Mouse (Mus musculus) cerebellum, postnatal 36 days (tissue): Measurements from ENCODE around the gene Snx3.

Experiments
- DNase-seq, 2 experiments: peaks; one replicate each; pipeline ENCODE4 v3.0.0; 2021 to 2022; ENCODE audit warnings: mixed read lengths in 2 of 2

Gene Snx3

GRCm38 (mm10) chr10:42510141-42510540 lies 8.3 kb downstream of the Snx3 start:
- DNase-seq, result no peak

- no peak for DNase-seq
Measured at GRCm38 (mm10) chr10:42511184-42512135, 9.6 kb downstream of the Snx3 start.

DNA sequence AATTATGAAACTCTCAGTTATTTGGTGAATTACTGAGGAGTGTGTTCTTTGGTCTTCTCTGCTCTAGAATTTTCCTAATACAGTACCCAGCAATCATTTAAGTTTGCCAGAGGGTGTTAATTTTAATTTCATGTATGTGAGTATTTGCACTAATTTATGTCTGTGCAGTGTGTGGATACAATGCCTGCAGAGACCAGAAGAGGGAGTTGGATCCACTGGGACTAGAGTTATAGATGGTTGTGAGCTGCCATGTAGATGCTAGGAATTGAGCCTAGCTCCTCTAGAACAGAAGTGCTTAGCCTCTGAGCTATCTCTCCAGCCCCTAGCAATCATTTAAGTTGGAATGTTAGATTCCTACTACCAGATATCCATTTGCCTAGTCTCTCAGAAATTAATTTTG lies 12.3 kb downstream of the Snx3 start:
- DNase-seq, result no peak

DNA sequence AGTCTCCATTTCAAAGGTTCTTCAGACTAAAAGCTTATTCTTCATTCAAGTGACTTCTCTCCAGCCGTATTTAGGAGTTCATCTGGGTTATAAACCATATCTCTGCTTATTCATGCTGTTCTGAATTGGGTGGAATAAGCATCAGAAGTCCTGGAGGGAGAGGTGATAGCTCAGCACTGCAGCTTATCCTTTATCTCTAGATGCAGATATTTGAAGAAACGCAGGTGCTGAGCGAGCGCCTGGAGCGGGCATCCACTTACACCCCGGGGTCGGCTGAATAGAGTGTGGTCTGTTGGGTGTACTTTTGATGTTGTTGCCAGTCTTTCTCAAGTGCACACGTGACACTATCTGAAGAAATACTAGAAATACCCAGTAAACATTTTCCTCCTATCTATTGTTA lies 16.5 kb downstream of the Snx3 start:
- no peak for DNase-seq

GRCm38 (mm10) chr10:42521315-42521981 lies 19.6 kb downstream of the Snx3 start:
- DNase-seq, result no peak

DNA sequence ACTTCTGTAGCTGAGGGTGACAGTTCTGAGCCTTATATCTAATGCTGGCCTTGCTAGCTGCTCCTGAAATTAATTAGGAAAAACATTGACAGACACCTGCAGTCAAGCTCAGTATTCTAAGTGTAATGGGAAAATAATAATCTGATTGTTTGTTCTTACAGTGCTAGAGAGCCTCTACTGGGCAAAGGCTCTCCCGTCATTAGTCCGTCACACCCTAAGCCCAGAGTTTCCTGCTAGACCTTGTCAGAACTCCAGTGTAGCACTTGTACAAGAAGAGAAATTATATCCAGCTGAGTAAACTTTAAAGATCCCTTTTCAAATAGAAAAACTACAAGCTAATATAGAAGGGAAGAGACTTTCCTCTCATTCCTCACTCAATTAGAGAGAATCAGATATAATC lies 21.1 kb downstream of the Snx3 start:
- no peak for DNase-seq

- DNase-seq, result no peak
Measured at GRCm38 (mm10) chr10:42523556-42524162, 21.8 kb downstream of the Snx3 start.

- DNase-seq, result no peak
Measured at GRCm38 (mm10) chr10:42525682-42526081, 23.9 kb downstream of the Snx3 start.

DNA sequence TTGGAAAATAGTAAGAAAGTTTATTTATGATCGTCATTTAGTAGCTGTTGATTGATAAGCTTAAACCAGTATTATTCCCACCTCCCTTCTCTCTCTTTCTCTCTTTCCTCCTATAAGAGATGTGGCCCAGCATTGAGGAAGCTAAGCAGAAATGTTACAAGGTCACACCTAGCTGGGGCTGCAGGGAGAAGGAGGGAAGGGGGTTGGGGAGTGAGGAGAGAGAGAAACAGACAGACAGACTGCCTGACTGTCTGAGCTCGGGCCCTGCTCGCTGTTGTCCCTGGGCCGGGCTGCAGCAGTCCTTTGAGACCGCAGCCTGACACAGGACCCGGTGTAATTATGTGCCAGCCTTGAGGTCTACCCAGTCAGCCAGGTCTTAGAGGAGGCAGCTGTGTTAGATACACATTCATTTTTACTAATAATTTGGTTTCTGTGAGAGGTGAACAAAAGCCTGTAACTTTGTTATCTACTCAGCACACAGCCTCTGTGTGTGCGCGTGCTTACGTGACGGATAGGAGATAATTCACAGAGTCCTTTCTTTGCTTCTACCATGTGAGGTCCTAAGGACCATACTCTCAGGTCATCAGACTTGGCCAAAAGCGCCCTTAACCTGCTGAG lies 32.1 kb downstream of the Snx3 start:
- no peak for DNase-seq

DNA sequence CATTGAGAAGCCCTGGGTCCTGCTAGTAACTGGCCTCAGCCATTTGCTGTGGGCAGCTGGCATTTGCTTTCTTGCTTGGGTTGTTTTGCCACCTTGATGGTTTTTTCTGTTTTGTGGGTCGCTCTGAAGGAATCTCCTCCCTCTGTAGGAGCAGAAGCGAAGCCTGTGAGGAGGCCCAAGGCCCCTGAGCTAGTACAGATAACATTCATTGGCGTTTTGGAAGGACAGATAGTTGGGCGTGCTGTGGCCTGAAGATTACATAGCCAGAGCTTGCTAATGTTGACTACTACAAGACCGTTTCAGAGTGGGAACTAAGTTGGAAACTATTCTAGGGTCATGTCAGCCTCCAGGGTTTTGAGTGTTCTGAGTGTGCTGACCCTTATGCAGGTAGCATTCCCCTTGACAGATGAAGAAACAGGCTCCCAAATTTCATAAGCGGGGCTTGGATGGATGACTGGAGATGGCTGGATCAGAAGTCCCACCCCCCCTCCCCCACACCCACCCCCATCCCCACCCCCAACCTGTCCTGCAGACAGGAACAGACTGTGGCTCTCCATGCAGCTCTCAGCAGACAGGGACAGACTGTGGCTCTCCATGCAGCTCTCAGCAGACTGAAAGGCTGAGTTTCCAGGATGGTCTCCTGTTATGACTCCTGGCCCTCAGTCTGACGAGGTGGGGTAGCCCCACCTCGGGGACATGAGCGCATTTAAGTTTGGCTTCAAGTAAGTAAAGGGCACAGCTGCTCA lies 35.9 kb downstream of the Snx3 start:
- no peak for DNase-seq

DNA sequence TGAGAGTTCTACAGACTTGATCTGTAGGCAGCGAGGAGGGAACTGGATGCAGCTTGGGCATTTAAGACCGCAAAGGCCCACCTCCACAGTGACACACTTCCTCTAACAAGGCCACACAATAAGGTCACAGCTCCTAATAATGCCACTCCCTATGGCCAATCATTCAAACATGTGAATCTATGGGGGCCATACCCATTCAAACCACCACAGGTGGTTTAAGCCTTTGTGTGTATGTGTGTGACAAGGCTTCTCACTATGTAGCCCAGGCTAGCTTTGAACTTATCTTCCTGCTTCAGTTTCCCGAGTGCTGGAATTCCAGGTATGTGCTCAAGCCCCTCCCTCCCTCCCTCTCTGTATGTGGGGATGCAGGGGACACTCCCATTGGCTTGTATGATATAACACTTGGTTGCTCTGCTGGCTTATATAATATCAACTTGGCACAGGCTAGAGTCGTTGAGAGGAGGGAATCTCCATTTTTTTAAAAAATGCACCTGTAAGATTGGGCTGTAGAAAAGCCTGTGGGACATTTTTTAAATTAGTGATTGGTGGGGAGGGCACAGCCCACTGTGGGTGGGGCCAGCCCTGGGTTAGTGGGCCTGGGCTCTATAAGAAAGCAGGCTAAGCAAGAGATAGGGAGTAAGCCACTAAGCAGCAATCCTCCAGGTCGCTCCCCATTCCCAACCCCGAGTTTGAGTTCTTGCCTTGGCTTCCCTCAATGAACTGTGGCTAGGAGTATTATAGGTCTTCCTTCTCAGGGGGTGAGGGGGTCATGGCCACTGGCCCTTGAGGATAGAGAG lies 44.1 kb downstream of the Snx3 start:
- DNase-seq, result no peak

DNA sequence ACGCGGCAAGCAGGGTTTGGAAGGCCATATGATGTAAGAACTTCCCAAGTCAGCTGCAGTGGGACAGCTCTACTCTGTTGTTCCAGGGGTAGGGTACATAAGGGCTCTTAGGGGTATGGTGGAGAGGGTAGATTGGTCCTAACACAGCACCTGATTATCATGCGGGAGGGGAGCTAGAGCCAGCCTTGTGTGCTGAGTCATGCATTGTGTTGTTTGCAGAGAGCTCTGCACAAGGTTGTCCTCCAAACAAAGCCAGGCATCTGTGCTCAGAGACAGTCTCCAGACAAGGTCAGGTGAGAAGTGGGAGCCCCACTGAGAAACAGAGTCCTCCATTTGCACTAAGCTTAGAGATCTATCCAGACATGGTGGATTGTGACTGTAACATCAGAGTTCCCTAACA lies 44.7 kb downstream of the Snx3 start:
- DNase-seq, result no peak

- DNase-seq, result no peak
Measured at GRCm38 (mm10) chr10:42559581-42560200, 57.9 kb downstream of the Snx3 start.

DNA sequence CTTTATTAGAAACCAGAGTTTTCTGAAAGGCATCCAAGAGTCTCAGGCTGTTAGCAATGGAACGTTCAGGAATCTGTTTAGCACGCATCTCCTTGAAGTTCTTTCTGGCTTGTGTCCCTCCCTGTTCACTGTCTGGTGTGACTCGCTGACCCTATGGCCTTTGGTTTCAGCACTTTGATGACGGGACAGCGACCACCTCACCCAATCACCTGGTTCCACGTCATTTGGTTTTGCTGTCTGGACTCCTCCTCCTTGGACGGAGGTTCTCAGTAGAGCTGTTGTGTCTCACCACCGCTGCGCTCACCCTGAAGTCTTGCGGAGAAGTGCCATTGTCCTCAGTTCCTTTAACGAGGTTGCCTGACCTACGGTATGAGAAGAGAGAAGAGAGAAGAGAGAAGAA lies 60.4 kb downstream of the Snx3 start:
- no peak for DNase-seq

- DNase-seq, result no peak
Measured at GRCm38 (mm10) chr10:42572567-42572966, 70.7 kb downstream of the Snx3 start.

GRCm38 (mm10) chr10:42572971-42573370 lies 71.1 kb downstream of the Snx3 start:
- no peak for DNase-seq

DNA sequence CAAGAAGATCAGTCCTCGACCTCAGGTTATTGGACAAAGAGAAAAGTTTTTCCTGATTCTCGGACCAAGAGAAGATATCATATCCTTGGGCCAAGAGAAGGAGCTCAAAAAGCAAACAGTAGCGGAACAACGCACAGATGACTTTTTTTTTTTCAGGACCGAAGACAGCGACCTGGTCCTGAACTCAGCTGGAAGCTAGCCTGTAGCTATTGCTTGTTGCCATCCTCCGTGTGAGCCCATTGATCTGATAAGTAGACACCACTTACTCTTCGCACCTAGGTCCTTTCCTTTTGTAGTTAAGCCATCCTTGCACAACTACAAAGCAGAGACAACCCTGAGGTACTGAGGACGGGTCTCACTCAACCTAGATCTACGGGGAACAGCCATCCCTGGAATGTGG lies 72.8 kb downstream of the Snx3 start:
- no peak for DNase-seq

DNA sequence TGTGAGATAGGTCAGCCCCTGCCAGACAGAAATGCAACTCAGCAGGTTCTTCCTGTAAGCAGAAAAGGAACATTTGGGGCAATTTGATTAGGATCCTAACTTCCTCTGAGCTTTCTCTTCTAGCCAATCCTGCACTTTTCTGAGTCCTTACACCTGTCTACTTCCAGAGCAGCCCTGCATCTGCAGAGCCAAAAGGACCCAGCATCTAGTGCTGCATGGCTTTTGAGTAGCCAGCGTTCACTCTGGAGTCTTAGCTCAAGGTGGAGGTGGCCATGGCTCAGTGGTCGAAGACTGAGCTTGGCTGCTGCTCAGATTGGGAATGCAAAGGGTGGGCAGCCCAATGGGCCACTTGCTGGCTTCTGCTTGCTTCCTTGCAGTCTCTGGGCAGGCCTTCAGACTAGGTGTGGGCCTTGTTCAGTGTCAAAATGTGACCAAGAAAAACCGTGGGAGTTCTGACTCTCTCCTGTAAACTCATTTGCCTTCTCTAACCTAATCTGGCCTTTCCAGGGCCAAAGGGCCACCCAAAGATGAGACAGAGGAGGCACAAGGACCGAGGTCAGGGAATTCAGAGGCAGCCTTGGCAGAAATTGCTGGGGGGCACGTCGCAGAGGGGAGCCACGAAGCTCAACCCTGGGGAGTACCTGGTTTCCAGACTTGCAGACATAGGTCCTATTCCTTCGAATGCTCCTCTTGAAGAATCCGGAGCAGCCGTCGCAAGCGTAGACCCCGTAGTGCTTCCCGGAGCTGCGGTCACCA lies 75.9 kb downstream of the Snx3 start:
- DNase-seq, result no peak

DNA sequence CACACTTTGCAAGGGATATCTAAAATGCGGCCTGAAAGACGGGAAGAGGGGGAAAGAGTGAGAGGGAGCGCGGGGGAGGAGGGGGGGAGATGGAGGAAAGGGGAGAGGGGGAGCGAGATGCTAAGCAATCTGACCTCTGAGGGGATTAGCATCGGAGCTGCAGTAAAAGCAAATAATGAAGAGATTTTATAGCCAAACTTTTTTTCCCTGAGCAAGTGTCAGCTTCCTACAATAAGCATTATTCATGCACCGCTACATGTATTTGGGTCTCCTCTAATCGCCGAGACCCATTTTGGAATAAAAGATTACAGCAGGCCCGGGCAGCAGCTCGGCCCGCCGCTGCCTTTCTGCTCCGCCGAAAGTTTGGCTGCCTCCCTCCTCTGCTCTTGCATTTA lies 76.4 kb downstream of the Snx3 start:
- DNase-seq, result no peak

DNA sequence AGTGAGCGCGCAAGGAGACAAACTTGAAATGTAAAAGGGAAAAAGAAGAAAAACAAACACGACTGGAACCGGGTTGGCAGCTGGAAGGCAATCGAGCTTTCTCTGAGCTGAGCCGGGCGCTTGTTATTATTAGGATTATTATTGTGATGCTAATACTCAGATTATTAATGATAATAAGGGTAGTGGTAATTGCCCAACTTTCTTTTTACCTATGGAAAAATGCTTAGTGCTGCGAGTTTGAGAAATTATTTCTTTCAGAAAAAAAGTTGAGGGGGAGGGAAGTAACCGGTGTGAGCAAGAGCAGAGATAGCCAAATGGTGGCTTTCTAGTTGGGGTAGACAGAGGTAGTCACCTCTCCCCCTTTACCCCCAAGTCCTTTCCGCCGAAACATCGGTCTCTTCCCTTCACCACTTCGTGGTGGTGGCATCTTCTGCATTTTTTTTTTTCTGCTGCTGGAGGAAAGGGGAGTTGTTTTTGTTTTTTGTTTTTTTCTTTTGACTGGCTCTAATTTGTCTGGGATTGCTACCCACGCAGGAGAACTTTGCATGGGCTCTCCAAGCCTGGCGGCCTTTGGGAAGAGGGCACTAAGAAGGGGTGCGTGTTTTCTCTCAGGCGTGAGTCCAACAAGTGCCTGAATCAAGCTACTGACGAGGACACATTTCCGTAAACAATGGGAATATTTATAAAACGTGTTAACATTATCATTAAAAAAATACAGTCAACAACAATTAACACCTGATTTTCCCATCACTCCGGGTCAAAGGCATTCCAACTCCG lies 77.1 kb downstream of the Snx3 start:
- DNase-seq, result no peak
